21 mouse cellular contexts compared by ENCODE assay signal in the genomic region with DNA sequence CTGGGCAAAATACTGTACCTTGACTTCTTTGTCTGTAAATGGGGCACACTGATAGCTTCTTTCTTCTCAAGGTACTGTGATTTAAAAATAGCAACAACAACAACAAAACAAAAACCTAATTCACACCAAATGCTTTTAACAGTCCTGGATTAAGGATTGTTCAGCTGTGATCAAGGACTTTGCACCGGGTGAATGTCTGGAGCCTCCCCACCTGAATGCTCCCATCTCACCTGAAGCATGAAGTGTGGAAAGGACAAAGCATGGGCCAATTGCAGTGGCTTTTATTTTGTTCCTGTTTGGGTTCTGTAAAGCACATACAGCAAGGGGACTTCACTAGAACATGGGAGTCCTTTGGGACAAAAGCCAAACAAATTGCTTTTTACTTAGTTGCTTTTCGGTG. TPM values are rescaled to one million over a fixed set of nuclear protein-coding genes. Genes with fewer than 3 reads are reported as not detected.
"Had no signal": no experiment of that assay in that cellular context is flagged by ENCODE, and none has a peak within 500 bp of the region (broad histone marks: within the 10 kb centered on the region; RNA-seq: fewer than 3 reads in every experiment).

No protein-coding gene starts in this region.

- H3K27ac ChIP-seq: lung, embryonic 15.5 days; macrophage; midbrain, embryonic 13.5 days; midbrain, embryonic 15.5 days; neural tube, embryonic 12.5 days; stomach, embryonic 15.5 days; stomach, postnatal 0 days had no signal

- H3K9me3 ChIP-seq: lung, embryonic 15.5 days; midbrain, embryonic 13.5 days; midbrain, embryonic 15.5 days; neural tube, embryonic 12.5 days; stomach, embryonic 15.5 days had no signal

- DNase-seq: lung, postnatal 14 days; lung, postnatal 36 days; right cerebral cortex, postnatal 14 days; thymus, adult 2 months; thymus, postnatal 25 days; thymus, postnatal 4 days had no signal

- H3K4me2 ChIP-seq: lung, embryonic 15.5 days; midbrain, embryonic 11.5 days; midbrain, embryonic 13.5 days; midbrain, embryonic 15.5 days; neural tube, embryonic 12.5 days; stomach, embryonic 15.5 days had no signal

- ATAC-seq: lung, postnatal 0 days; midbrain, embryonic 13.5 days; midbrain, embryonic 15.5 days had no signal

- H3K27me3 ChIP-seq: lung, embryonic 15.5 days; megakaryocyte, embryonic 14.5 days; midbrain, embryonic 13.5 days; midbrain, embryonic 15.5 days; stomach, embryonic 15.5 days had no signal

- H3K4me1 ChIP-seq: megakaryocyte, embryonic 14.5 days; midbrain, embryonic 13.5 days; midbrain, embryonic 15.5 days had no signal

- H3K36me3 ChIP-seq: lung, embryonic 15.5 days; midbrain, embryonic 13.5 days; midbrain, embryonic 15.5 days; neural tube, embryonic 12.5 days; stomach, embryonic 15.5 days had no signal

- H3K4me3 ChIP-seq: lung, embryonic 15.5 days; megakaryocyte, embryonic 14.5 days; midbrain, embryonic 13.5 days; midbrain, embryonic 15.5 days; neural tube, embryonic 12.5 days; stomach, embryonic 15.5 days had no signal

- H3K9ac ChIP-seq: lung, embryonic 15.5 days; midbrain, embryonic 13.5 days; midbrain, embryonic 15.5 days; neural tube, embryonic 12.5 days; stomach, embryonic 15.5 days had no signal

RNA-seq across cellular contexts. Expression of a gene that starts 52.3 kb away (rescaled TPM):
- polyA plus RNA-seq: lung, embryonic 15.5 days; lung, postnatal 0 days; macrophage; midbrain, embryonic 11.5 days; midbrain, embryonic 13.5 days; midbrain, embryonic 15.5 days; midbrain, postnatal 0 days; neural tube, embryonic 12.5 days; neural tube, embryonic 14.5 days; spleen, adult 2 months; stomach, embryonic 15.5 days; stomach, postnatal 0 days; testis, adult 2 months; thymus, adult 2 months; urinary bladder, adult 2 months had no signal
